Mouse (Mus musculus): ENCODE data around the gene Des. TPM values are rescaled to one million over a fixed set of nuclear protein-coding genes. Genes with fewer than 3 reads are reported as not detected.

Des gene
- total RNA-seq, 2 experiments from 2014 or later: 1,914 to 2,104 TPM

GRCm38 (mm10) chr1:75413749-75414148, 53.6 kb downstream of the Des start:
- DNase-seq: no peak

Other genes with a start within 250 kb of the Des start
- 1 to 10 TPM; 5.3 to 6.1 TPM for gene Nhej1, start 235.1 kb upstream of the Des start, total RNA-seq (2021)
- under 1 TPM in 1 of 2 experiments, not detected in 1; 0.13 TPM for gene Slc23a3, start 226.4 kb upstream of the Des start, total RNA-seq (2021)
- 10 to 100 TPM; 12.9 to 13.3 TPM for gene Cnppd1, start 217.6 kb upstream of the Des start, total RNA-seq (2021)
- gene Retreg2, start 217.6 kb upstream of the Des start, total RNA-seq (2021): 1 to 10 TPM; 7.8 to 9.7 TPM
- gene Zfand2b, start 191.7 kb upstream of the Des start, total RNA-seq (2021): 10 to 100 TPM; 12.8 to 16.8 TPM
- gene Abcb6, start 179.9 kb upstream of the Des start, total RNA-seq (2021): 10 to 100 TPM; 23.5 to 31.0 TPM
- gene Ankzf1, start 168.2 kb upstream of the Des start, total RNA-seq (2021): 1 to 10 TPM; 4.3 to 5.0 TPM
- 10 to 100 TPM; 85.5 to 88.1 TPM for gene Atg9a, start 168.1 kb upstream of the Des start, total RNA-seq (2021)
- 1 to 10 TPM; 1.9 to 2.7 TPM for gene Glb1l, start 149.5 kb upstream of the Des start, total RNA-seq (2021)
- gene Stk16, start 149.5 kb upstream of the Des start, total RNA-seq (2021): 10 to 100 TPM; 23.1 to 26.0 TPM
- gene Tuba4a, start 140.5 kb upstream of the Des start, total RNA-seq (2021): 100 to 1,000 TPM; 749 to 982 TPM
- gene A630095N17Rik, start 128.2 kb upstream of the Des start, total RNA-seq (2021): not detected
- gene Dnajb2, start 123.9 kb upstream of the Des start, total RNA-seq (2021): 10 to 100 TPM; 58.4 to 60.9 TPM
- not detected for gene Ptprn, start 95.8 kb upstream of the Des start, total RNA-seq (2021)
- not detected for gene Resp18, start 81.9 kb upstream of the Des start, total RNA-seq (2021)
- 10 to 100 TPM; 46.1 to 51.4 TPM for gene Dnpep, start 42.3 kb upstream of the Des start, total RNA-seq (2021)
- 100 to 1,000 TPM; 200 to 244 TPM for gene Speg, start 15.0 kb downstream of the Des start, total RNA-seq (2021)
- gene Gmppa, start 75.6 kb downstream of the Des start, total RNA-seq (2021): 10 to 100 TPM; 32.0 to 37.2 TPM
- gene Asic4, start 90.1 kb downstream of the Des start, total RNA-seq (2021): not detected
- 1 to 10 TPM; 5.5 to 7.9 TPM for gene Chpf, start 119.0 kb downstream of the Des start, total RNA-seq (2021)
- under 1 TPM; 0.36 to 0.43 TPM for gene Tmem198, start 119.2 kb downstream of the Des start, total RNA-seq (2021)
- gene Obsl1, start 146.1 kb downstream of the Des start, total RNA-seq (2021): 10 to 100 TPM; 37.7 to 52.8 TPM
- 1 to 10 TPM; 3.8 to 4.1 TPM for gene Inha, start 146.7 kb downstream of the Des start, total RNA-seq (2021)
- 1 to 10 TPM; 5.3 to 5.6 TPM for gene Stk11ip, start 161.2 kb downstream of the Des start, total RNA-seq (2021)
- gene Slc4a3, start 185.9 kb downstream of the Des start, total RNA-seq (2021): 1 to 10 TPM; 4.3 to 5.0 TPM